Mouse (Mus musculus) MEL (cell line): ENCODE data around the gene Tuba3a. TPM values are rescaled to one million over a fixed set of nuclear protein-coding genes. Genes with fewer than 3 reads are reported as not detected.

Experiments used
- DNase-seq: peaks from one replicate; pipeline ENCODE4 v3.0.0; 2011; ENCODE audit warnings: low read depth, low spot score
- H3K27ac ChIP-seq: 2 replicates; pipeline ENCODE4 v1.5.1; 2012; ENCODE audit warnings: low read depth, mild to moderate bottlenecking, control low read depth, low read length, moderate library complexity; ENCODE audit not compliant: control insufficient read depth
- H3K27me3 ChIP-seq, 2 experiments: fragments of 150-350 bp in 1 of 2; sonication (generic) in 1 of 2; 2 replicates each; pipeline ENCODE4 v1.6.1; 2012; ENCODE audit warnings: low read length in 2 of 2, mild to moderate bottlenecking in 2 of 2, improper control_type of control experiment in 1 of 2, moderate library complexity in 1 of 2; ENCODE audit not compliant: insufficient read depth in 2 of 2, control insufficient read depth in 1 of 2
- H3K36me3 ChIP-seq, 2 experiments: 2 replicates each; pipeline ENCODE4 v1.6.1; 2012 to 2014; ENCODE audit warnings: low read length in 2 of 2, improper control_type of control experiment in 1 of 2, inconsistent platforms in 1 of 2, mild to moderate bottlenecking in 1 of 2; ENCODE audit not compliant: insufficient read depth in 2 of 2, control insufficient read depth in 1 of 2
- H3K4me1 ChIP-seq, 2 experiments: fragments of 150-350 bp in 1 of 2; sonication (generic) in 1 of 2; 2 replicates each; pipeline ENCODE4 v1.6.1; 2012; ENCODE audit warnings: low read length in 2 of 2, improper control_type of control experiment in 1 of 2, mild to moderate bottlenecking in 1 of 2; ENCODE audit not compliant: insufficient read depth in 2 of 2, control insufficient read depth in 1 of 2
- H3K4me3 ChIP-seq, 2 experiments: fragments of 150-350 bp in 1 of 2; sonication (generic) in 1 of 2; 2 replicates each; pipeline ENCODE4 v1.5.1; 2012; ENCODE audit warnings: low read depth in 2 of 2, low read length in 2 of 2, mild to moderate bottlenecking in 2 of 2, moderate library complexity in 2 of 2, control low read depth in 1 of 2, improper control_type of control experiment in 1 of 2; ENCODE audit not compliant: control insufficient read depth in 1 of 2, insufficient read depth in 1 of 2
- H3K79me2 ChIP-seq: 2 replicates; pipeline ENCODE4 v1.6.1; 2012; ENCODE audit warnings: mild to moderate bottlenecking, low read length, moderate library complexity; ENCODE audit not compliant: control insufficient read depth, poor library complexity, insufficient read depth
- H3K9ac ChIP-seq: 2 replicates; pipeline ENCODE4 v1.6.1; 2012; ENCODE audit warnings: low read depth, mild to moderate bottlenecking, control low read depth, low read length, moderate library complexity; ENCODE audit not compliant: control insufficient read depth, poor library complexity, severe bottlenecking
- H3K9me3 ChIP-seq: fragments of 150-350 bp; sonication (generic); replicated peaks from 2 replicates; pipeline ENCODE4 v1.6.1; 2012; ENCODE audit warnings: mild to moderate bottlenecking, low read length, improper control_type of control experiment, moderate library complexity; ENCODE audit not compliant: insufficient read depth
- BHLHE40 ChIP-seq: IDR thresholded peaks from 2 replicates; pipeline ENCODE4 v1.6.1; 2012; ENCODE audit warnings: low read depth, mild to moderate bottlenecking, inconsistent platforms, low read length, improper control_type of control experiment, borderline replicate concordance
- E2F4 ChIP-seq: IDR thresholded peaks from 2 replicates; pipeline ENCODE4 v1.6.1; 2011; ENCODE audit warnings: low read depth, low read length, improper control_type of control experiment, borderline replicate concordance
- ELF1 ChIP-seq: IDR thresholded peaks from 2 replicates; pipeline ENCODE4 v1.6.1; 2014; ENCODE audit warnings: low read depth, mild to moderate bottlenecking, inconsistent platforms, low read length, improper control_type of control experiment, moderate library complexity
- ETS1 ChIP-seq: IDR thresholded peaks from 2 replicates; pipeline ENCODE4 v1.6.1; 2012; ENCODE audit warnings: low read depth, mild to moderate bottlenecking, inconsistent platforms, low read length, improper control_type of control experiment, moderate library complexity
- GABPA ChIP-seq: IDR thresholded peaks from 2 replicates; pipeline ENCODE4 v1.6.1; 2012; ENCODE audit warnings: low read depth, mild to moderate bottlenecking, inconsistent platforms, low read length, improper control_type of control experiment, moderate library complexity
- HCFC1 ChIP-seq: IDR thresholded peaks from 2 replicates; pipeline ENCODE4 v1.6.1; 2012; ENCODE audit warnings: low read depth, mild to moderate bottlenecking, inconsistent platforms, low read length, improper control_type of control experiment, moderate library complexity
- KAT2A ChIP-seq: conservative IDR thresholded peaks from 2 replicates; pipeline ENCODE4 v1.6.1; 2012; ENCODE audit warnings: low read depth, low read length, improper control_type of control experiment, inconsistent platforms
- MAFK ChIP-seq: IDR thresholded peaks from 2 replicates; pipeline ENCODE4 v1.6.1; 2011; ENCODE audit warnings: low read depth, mild to moderate bottlenecking, low read length, improper control_type of control experiment, borderline replicate concordance
- MYB ChIP-seq: IDR thresholded peaks from 2 replicates; pipeline ENCODE4 v1.6.1; 2011; ENCODE audit warnings: mild to moderate bottlenecking, low read depth, low read length, improper control_type of control experiment
- NELFE ChIP-seq: IDR thresholded peaks from 2 replicates; pipeline ENCODE4 v1.6.1; 2011; ENCODE audit warnings: low read depth, low read length, improper control_type of control experiment
- NRF1 ChIP-seq: IDR thresholded peaks from 2 replicates; pipeline ENCODE4 v1.6.1; 2014; ENCODE audit warnings: low read depth, mild to moderate bottlenecking, inconsistent platforms, low read length, improper control_type of control experiment, moderate library complexity; ENCODE audit not compliant: poor library complexity, insufficient read depth, severe bottlenecking
- POLR2A ChIP-seq, 2 experiments: IDR thresholded peaks; 2 replicates each; pipeline ENCODE4 v1.6.1; 2011 to 2012; ENCODE audit warnings: low read length in 2 of 2, mild to moderate bottlenecking in 2 of 2, control low read depth in 1 of 2, improper control_type of control experiment in 1 of 2, low read depth in 1 of 2, moderate library complexity in 1 of 2; ENCODE audit not compliant: control insufficient read depth in 1 of 2, insufficient read depth in 1 of 2, poor library complexity in 1 of 2
- POLR2AphosphoS2 ChIP-seq: IDR thresholded peaks from 2 replicates; pipeline ENCODE4 v1.6.1; 2011; ENCODE audit warnings: low read length, improper control_type of control experiment
- RAD21 ChIP-seq: IDR thresholded peaks from 2 replicates; pipeline ENCODE4 v1.6.1; 2011; ENCODE audit warnings: mild to moderate bottlenecking, low read depth, low read length, improper control_type of control experiment
- SMC3 ChIP-seq: IDR thresholded peaks from 2 replicates; pipeline ENCODE4 v1.6.1; 2011; ENCODE audit warnings: low read depth, low read length, improper control_type of control experiment
- TAL1 ChIP-seq: IDR thresholded peaks from 2 replicates; pipeline ENCODE4 v1.6.1; 2012; ENCODE audit warnings: mild to moderate bottlenecking, inconsistent platforms, low read length, moderate library complexity, mixed read lengths
- USF2 ChIP-seq, 2 experiments: IDR thresholded peaks; 2 replicates each; pipeline ENCODE4 v1.6.1; 2011 to 2012; ENCODE audit warnings: improper control_type of control experiment in 2 of 2, low read length in 2 of 2, borderline replicate concordance in 1 of 2, inconsistent platforms in 1 of 2, low read depth in 1 of 2, mild to moderate bottlenecking in 1 of 2; ENCODE audit not compliant: insufficient read depth in 1 of 2
- ZNF384 ChIP-seq: IDR thresholded peaks from 2 replicates; pipeline ENCODE4 v1.6.1; 2012; ENCODE audit warnings: low read depth, mild to moderate bottlenecking, inconsistent platforms, low read length, improper control_type of control experiment
- polyA plus RNA-seq, 2 experiments: library from polyadenylated mRNA; stranded (reverse) in 1 of 2; unstranded in 1 of 2; fragments of >175 nt in 1 of 2; fragments of >200 nt in 1 of 2; gene quantifications; 2 replicates each; pipeline versions ENCODE4 v1.2.1 to v1.2.4; 2012; ENCODE audit warnings: low replicate concordance in 2 of 2, low read depth in 1 of 2; ENCODE audit not compliant: insufficient read length in 2 of 2, insufficient read depth in 1 of 2, missing spikeins in 1 of 2
- total RNA-seq: library from RNA; depleted of rRNA; stranded (reverse); fragments of 300-350 nt; gene quantifications from 2 replicates; pipeline ENCODE4 v1.2.3, GENCODE M21; 2012

Tuba3a gene
- total and polyA plus RNA-seq, 3 experiments, result 0.06 TPM; not detected in 2

GRCm38 (mm10) chr6:125302231-125302982 is 16.6 kb upstream of the Tuba3a start:
- H3K79me2 ChIP-seq, result no peaks in the 10 kb centered on the region
- H3K9me3 ChIP-seq, result no peaks in the 10 kb centered on the region
- no peak overlapping the region for H3K4me3 ChIP-seq
- H3K4me1 ChIP-seq, result no peaks in the 10 kb centered on the region
- no peaks in the 10 kb centered on the region for H3K36me3 ChIP-seq
- no peak for DNase-seq
- H3K9ac ChIP-seq, result no peak overlapping the region
- H3K27me3 ChIP-seq, result peaks cover 0 to 3% of the 10 kb centered on the region in 2 experiments; a peak in 2 of 4 replicates
- TF ChIP-seq SMC3, result no peak
- TF ChIP-seq ETS1, result no peak
- no peak for TF ChIP-seq HCFC1
- no peak for TF ChIP-seq E2F4
- no peak for TF ChIP-seq MAFK
- no peak for TF ChIP-seq TAL1
- TF ChIP-seq POLR2AphosphoS2, result no peak
- no peak for TF ChIP-seq ELF1
- H3K27ac ChIP-seq, result no peak overlapping the region

DNA sequence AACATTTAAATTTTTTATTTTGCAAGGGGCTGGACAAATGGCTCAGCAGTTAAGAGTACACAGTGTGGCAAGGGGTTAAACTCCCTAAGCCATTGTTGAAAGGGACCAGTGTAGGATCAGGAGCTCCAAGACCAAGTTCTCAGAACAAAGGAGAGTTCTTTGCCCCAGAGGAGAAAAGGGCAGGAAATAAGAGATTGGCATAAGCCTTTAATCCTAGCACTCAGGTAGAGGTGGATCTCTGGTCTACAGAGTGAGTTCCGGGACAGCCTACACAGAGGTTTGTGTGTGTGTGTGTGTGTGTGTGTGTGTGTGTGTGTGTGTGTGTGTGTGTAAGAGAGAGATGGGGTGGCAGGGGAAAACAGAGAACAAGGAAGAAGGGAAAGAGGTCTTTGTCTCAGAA is 15.1 kb upstream of the Tuba3a start:
- DNase-seq, result no peak
- Histone ChIP-seq H3K4me3 (no peak overlapping the region), H3K36me3 (no peaks in the 10 kb centered on the region)
- TF ChIP-seq MYB (no peak), NRF1 (no peak), USF2 (IDR thresholded peaks at IDR 0.05; ENCODE audit: borderline replicate concordance in 1 of 2, insufficient read depth in 1 of 2, low read depth in 1 of 2, low read length in 2 of 2) (no peak)
- TF ChIP-seq, all 39 proteins: peak for 0
- peaks cover under 1 to 6% of the 10 kb centered on the region in 2 experiments for H3K27me3 ChIP-seq
- no peaks in the 10 kb centered on the region for H3K4me1 ChIP-seq
- H3K27ac ChIP-seq, result no peak overlapping the region
- no peaks in the 10 kb centered on the region for H3K79me2 ChIP-seq
- no peak overlapping the region for H3K9ac ChIP-seq
- no peaks in the 10 kb centered on the region for H3K9me3 ChIP-seq

- H3K4me1 ChIP-seq, result no peaks in the 10 kb centered on the region
These were observed 11.4 kb upstream of the Tuba3a start for GRCm38 (mm10) chr6:125297149-125297820.

More at GRCm38 (mm10) chr6:125297149-125297820, 11.4 kb upstream of the Tuba3a start:
- no peak overlapping the region for H3K27ac ChIP-seq
- TF ChIP-seq POLR2A (IDR thresholded peaks at IDR 0.05; ENCODE audit: control insufficient read depth in 1 of 2, insufficient read depth in 1 of 2, low read depth in 1 of 2, low read length in 2 of 2, poor library complexity in 1 of 2) (no peak), KAT2A (no peak), BHLHE40 (no peak), ZNF384 (no peak), NELFE (no peak), MYB (no peak), SMC3 (no peak), RAD21 (no peak), GABPA (no peak)
- H3K36me3 ChIP-seq, result no peaks in the 10 kb centered on the region
- H3K27me3 ChIP-seq, result peaks cover 15 to 16% of the 10 kb centered on the region in 2 experiments
- no peaks in the 10 kb centered on the region for H3K9me3 ChIP-seq
- no peak for DNase-seq
- H3K79me2 ChIP-seq, result no peaks in the 10 kb centered on the region
- H3K9ac ChIP-seq, result no peak overlapping the region
- H3K4me3 ChIP-seq, result no peak overlapping the region
